Mouse (Mus musculus) ZHBTc4 (cell line): ENCODE results near the gene Aig1.
A peak's percentile ranks its signal among the peaks of the same experiment; 100 is the strongest.

Experiments
- DNase-seq: peaks from one replicate; pipeline ENCODE4 v3.0.0-alpha.2; 2011; ENCODE audit warnings: low read depth, low spot score

Aig1 gene

DNA sequence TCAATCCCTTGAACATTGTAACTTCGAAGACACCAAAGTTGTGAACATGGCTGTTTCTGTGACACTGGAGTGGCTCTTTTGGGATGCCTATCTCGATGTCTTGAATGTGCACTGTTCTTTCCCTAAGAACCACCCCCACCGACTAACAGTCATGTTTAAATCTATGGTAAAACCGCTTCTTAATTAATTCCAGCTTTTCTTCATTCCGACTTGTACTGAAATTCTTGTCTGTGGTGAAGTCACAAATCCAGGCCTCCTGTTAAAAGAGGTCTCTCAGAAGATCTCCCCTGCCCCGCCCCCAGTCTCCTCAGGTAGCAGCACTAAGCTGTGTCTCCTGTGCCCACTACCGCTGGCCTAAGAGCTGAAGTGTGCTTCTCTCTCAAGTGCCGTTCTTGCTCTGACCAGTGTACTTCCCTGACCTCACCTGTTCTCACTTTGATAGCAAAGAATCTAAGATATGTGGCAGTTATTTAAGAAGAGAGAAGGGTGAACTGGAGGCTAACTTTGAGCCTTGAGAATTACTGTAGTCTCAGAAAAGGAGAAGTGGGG, 157.4 kb downstream of the Aig1 start:
- DNase-seq = no peak

GRCm38 (mm10) chr10:13705771-13706170, 163.0 kb downstream of the Aig1 start:
- no peak for DNase-seq

- DNase-seq = no peak
Observed at GRCm38 (mm10) chr10:13702688-13703087, 166.1 kb downstream of the Aig1 start.

DNA sequence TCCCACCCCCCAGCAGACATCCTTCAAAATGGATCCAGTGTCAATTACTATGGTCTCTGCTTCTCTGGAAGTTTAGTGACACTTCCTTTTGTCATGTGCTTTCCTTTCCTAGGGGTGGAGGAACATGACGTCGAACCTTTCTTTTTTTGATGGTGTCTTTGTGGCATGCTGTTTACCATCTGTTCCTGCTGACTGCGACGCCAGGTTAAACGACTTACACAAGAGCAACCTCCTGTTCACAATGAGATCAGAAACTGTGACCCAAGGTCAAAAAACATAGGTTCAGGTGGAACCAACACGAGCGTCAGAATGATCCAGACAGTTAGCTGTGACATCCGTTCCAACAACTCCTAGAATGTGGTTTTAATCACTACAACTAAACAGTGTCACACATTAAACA, 166.7 kb downstream of the Aig1 start:
- no peak for DNase-seq

DNA sequence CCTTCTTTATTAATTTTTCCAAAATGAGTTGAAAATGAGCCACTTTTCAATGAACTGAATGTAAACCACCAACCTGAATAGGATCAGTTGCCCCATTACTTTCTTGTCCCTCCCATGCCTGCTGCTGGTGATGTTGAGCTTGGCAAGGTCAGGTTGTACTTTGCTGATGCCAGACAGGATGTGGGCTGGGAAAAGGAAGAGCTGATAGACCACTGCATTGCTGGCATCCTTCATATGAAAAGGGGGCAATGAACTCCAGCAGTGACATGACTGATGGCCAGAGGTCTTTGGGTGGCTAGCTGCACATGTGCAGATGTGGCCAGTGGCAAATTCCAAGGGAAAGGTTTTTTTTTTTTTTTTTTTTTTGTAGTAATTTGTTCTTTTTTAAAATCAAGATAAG, 172.5 kb downstream of the Aig1 start:
- no peak for DNase-seq

DNA sequence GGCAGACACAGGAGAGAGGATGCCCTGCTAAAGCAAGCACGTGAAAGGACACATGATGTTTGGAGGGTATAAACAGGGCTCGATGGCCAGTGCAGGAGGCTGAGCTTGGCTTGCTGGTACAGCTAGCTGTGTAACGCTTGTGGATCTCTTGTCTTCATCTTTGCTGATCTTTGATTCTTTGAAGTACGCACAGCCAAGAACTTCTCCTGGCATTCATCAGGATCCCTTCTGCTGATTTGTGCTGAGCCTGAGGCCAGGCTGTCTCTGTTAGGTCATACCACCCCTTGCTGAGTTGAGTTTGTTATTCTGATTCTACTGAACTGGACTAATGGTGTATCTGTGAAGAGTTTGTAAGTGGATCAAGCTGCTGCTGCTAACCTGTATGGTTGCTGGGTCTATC, 175.5 kb downstream of the Aig1 start:
- peak; percentile 10 for DNase-seq

GRCm38 (mm10) chr10:13690773-13691172, 178.0 kb downstream of the Aig1 start:
- DNase-seq = peak; percentile 21

GRCm38 (mm10) chr10:13689841-13690590, 178.8 kb downstream of the Aig1 start:
- no peak for DNase-seq

DNA sequence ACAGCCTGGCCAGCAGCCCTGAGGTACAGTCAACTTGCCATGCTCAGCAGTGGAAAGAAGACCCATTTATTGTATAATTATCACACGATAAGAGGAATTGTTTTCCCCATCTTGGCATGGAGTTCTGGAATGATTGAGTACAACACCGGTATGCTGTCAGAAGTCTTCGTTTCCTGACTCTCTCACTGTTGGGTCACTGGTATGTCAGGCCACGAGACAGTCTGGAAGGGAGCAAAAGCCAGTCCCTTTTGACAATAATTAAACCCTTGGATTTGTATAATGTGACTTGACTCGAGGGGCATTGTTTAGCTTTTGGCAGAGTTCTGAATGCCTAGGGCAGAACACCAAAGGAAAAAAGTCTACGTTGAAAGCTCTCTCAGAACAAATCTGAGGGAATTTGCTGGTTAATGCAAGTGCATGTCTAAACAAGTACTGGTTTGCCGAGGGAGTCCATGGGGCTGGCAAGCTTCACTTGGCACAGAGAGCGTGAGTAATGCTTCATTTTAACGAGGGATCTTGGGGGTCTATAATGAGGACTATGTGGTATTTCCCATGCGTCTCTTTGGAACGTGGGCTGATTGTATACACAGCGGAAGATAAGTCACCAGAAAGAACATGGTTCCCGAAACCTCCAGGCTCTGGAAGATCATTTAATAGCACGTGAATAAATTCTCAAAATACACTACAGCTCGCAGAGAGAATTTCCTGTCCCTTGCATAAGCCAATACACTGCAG, 180.2 kb downstream of the Aig1 start:
- no peak for DNase-seq

- no peak for DNase-seq
Observed at GRCm38 (mm10) chr10:13687182-13687810, 181.5 kb downstream of the Aig1 start.

- DNase-seq = no peak
Observed at GRCm38 (mm10) chr10:13686127-13686526, 182.7 kb downstream of the Aig1 start.

DNA sequence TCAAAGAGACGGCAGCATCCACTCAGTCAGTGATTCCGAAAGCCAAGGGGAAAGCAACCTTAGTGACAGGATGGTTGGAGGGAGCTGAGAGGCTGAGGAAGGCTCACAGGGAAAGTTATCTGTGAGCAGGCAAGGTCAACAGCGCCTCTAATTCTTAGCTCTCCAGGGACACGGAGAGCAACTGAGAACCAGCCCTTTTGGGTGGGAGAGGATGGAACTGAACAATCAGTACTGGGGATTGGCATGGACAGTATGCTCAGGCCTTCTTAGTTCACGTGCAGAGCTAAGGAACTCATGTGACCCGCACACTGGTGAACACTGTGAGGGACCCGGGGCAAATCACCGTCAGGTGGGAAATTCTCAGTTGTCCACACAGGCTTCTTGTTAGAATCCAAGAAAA, 183.4 kb downstream of the Aig1 start:
- no peak for DNase-seq

GRCm38 (mm10) chr10:13684452-13684851, 184.3 kb downstream of the Aig1 start:
- DNase-seq = no peak

DNA sequence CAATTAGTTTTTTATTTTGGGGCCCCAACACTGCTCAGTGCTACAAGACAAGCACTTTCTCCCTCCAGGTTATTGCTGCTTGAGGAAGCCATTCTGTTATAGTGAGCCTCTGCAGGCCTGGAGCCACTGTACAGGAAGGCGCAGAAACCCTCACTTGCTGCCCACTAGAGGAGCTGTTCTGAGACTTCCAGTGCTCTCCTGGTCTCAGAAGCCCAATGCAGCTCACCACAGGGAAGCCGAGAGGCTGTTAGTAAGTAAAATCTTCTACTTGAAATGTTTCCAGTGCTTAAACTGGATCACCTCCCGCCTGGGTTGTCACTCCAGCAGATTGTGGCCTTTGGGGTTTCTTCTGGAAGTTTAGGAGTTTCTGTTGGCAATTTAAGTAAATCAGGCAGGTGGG, 186.2 kb downstream of the Aig1 start:
- DNase-seq = peak; percentile 34

- no peak for DNase-seq
Observed at GRCm38 (mm10) chr10:13677440-13677839, 191.3 kb downstream of the Aig1 start.

DNA sequence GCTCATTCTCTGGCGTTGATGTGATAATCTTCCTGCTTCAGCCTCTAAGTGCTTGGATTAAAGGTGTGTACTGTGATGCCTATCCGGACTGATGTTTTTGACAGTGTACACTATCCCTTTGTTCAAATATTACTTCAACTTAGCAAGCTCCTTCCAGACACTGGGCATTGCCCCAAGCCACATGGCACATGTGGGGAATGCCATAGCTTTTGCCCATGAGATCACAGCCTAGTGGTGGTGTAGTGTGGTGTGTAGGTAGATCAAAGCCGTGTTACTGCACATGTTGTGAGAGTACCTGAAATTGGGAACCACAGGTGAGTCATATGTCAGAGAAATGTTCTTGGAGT, 193.8 kb downstream of the Aig1 start:
- no peak for DNase-seq

DNA sequence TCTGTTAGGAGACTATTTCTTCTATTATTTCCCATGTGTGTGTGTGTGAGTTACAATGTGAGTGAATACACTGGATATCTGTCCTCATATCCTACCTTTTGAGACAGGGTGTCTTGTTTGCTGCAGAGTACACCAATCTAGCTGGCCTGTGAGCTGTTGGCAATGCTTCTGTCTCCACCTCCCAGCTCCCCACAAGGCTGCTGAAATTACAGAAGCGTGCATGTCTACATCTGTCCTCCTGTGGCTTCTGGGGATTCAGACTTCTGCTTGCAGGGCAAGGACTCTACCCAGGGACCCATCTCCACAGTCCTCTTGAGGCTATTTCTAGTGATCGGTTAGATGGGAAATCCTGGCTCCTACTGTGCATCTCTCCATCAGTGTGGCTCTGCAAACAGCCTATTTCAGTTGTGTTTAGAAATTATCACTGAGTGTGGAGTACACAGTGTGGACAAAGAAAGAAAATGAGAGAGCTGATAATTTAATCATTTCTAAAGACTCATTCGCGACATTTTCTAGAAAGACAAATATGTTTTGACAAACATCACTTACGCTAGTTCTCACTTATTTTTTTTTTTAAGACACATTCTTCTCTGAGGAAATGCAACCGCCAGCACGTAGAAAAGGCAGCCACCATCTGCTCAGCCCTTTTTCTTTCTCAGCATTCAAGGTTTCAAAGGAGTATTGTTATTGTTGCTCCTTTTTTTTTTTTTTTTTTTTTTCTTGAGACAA, 194.3 kb downstream of the Aig1 start:
- no peak for DNase-seq

- DNase-seq = no peak
Observed at GRCm38 (mm10) chr10:13667166-13667696, 201.5 kb downstream of the Aig1 start.

DNA sequence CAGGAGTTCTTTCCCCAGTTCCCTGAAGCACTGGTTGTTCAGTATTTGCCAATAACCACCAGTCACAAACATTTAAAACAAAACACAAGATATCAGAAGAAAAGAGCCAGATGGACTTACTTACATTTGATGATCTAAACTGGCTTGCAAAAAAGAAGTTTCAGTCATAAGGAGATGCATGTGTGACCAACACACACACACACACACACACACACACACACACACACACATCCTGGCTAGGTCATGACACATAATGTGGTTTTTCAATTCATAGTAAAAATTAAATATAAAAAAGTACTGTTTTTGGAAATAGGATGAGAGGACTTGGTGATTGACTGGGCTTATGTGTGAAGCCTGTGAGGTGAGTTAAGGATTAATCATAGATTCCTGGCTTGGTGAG, 205.3 kb downstream of the Aig1 start:
- DNase-seq = no peak

- no peak for DNase-seq
Observed at GRCm38 (mm10) chr10:13659778-13660177, 209.0 kb downstream of the Aig1 start.

DNA sequence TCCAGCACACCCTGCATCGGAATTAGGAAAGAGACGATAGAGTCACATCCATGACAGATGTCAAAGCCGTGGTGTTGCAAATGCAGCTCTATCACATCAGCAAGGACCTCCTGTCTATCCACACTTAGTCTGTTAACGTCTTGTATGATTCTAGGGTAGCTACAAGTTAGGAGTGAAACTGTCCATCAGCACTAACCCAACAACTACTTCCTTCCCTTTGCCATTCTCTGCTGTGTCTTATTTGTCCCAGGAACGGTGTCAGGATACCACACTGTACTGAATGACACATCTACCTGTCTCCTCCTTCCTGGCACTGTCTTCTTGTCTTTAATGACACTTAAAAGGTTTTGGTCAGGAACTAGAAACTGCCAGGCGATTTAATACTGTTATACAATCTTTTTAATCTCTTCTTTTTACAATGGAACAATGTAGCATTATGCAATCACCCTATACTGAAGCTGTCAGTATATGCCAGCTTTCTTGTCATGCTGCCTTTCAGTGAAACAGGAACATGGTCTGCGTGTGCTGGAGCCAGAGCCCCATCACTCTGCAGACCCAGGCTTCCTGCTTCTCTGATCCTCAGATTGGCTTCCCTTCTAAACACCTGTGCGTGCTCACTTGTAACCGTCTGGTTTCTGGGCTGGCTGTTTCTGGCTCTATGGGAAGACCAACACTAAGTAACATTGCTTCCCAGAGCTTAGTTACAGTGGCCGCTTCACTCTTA, 214.9 kb downstream of the Aig1 start:
- DNase-seq = no peak
